Mouse (Mus musculus) retina, adult 2 months (tissue): ENCODE measurements around the gene Hint2.

Experiments
- DNase-seq: peaks from one replicate; pipeline ENCODE4 v3.0.0-alpha.2; 2012; ENCODE audit warnings: low read depth, low spot score

Hint2 gene

DNA sequence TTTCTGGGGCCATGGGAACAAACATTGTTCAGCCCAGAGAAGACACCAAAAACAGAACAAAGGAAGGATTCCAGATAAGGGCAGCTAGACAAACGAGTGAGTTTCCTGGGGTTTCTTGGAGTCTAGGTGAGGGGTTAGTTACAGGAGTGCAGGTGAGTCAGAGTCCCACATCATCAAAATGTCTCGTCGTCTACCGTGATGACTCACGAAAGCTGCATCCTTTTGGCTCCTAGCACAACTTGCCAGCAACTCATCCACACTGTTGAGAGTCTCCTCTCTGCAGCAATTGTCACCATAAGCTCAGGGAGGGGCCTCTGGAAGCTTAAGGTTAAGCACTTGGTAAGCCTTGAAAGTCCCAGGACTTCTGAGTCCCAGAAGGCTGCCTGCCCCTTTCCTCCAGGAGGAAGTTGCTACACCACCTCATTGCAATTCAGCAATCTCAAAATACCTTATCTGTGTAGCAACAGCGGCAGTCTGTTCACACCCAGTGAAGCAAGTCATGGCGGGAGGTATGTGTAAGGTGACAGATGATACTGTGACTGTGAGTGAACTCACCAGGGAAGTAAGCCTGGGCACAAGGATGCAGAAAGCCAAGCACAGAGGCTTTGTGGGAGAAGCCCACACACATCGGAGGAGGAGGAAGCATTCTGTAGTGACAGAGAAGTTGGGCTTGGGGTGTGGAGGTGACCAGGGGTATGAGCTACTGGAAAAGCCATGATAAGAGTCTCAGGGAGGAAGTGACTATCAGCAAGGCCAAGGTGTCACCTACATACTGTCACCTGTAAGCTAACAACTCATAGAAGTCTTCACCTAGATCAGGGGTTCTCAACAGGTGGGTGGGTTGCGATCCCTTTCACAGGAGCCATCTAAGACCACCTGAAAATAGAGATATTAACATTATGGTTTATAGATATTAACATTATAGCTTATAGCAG lies 51.2 kb downstream of the Hint2 start:
- DNase-seq = peak; percentile 20
